Mouse (Mus musculus) skeletal muscle tissue, adult 2 months (tissue): Measurements from ENCODE around the gene Hk1.
A peak's percentile ranks its signal among the peaks of the same experiment; 100 is the strongest.

Source experiments
- DNase-seq: peaks from one replicate; pipeline ENCODE4 v3.0.0-alpha.2; 2012; ENCODE audit warnings: low read depth, low spot score

Gene Hk1

DNA sequence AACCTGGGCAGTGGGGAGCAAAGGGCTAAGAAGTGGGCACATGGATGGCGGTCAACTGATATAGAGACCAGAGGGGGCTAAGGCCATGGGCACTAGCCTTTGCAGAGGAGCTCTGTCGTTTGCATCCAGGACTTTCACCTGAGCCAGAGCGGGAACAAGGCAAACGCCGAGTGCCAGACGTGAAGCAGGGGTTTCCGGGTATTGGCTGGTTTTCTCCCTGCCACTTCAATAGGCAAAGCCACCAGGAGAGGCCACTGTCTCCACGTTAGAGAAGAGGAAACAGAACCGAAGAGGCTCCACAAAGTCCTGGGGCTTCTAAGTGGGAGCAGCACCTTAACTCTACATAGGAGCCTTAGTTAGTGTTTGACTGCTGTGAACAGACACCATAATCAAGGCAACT lies 58.3 kb downstream of the Hk1 start:
- no peak for DNase-seq

DNA sequence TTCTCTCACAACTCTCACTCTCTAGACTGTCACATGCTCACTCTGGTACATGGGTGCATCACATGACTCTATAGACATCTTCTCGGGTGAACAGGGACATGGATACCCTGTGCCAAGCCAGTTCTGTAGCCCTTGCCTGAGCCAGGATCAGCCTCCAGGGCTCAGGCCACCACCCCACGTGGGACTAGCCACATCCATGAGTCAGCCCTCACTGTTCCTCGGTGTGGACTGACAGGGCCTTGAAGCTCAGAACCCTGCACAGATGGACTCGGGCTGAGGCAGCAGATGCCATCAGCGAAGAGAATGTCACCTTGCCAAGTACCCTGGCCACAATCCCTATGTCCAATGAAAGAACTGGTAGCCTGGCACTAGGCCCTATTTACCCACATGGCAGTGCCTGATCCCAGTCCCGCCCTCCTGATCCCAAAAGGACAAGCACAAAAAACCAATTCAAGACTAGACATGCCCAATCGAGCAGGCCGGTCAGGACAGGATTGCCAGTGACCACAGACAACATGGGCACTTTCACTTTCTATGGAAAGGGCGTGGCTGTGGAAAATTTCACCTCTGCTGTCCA lies 59.2 kb downstream of the Hk1 start:
- DNase-seq = no peak

DNA sequence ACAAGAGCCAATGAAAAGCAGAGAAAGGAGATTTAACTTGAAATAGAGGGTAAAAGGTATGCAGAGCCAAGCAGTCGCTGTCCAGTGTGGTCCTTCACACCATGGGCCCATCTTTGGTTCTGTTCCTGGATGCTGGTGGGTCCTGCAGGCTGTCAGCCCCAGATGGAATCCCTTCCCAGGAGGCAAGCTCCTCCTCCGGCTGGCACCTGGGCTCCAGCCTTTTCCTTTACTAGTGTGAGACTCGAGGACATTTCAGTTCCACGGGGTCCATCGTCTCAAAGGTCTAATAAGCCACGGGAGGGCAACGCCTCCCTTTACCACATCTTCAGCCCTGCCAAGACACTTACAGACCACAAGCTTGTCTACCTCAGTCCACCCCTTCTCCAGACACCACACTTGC lies 60.6 kb downstream of the Hk1 start:
- no peak for DNase-seq

DNA sequence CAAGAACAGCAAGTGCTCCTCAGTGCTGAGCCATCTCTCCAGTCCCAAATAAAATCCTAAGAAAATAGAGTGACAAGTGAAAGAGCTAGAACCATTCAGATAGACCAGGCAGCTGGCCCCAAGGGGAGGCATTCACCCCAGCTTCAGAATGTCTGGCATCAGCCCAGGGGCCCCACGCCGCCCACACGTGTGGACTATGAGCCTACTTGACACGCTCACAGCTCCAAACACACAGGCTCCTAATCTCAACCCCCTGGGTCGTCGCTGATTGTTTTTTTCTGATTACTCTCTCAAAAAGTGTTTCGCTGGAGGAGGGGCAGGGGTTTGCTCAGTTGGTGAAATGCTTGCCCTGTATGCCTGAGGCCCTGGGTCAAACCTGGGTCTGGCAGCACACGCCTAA lies 63.2 kb downstream of the Hk1 start:
- no peak for DNase-seq

DNA sequence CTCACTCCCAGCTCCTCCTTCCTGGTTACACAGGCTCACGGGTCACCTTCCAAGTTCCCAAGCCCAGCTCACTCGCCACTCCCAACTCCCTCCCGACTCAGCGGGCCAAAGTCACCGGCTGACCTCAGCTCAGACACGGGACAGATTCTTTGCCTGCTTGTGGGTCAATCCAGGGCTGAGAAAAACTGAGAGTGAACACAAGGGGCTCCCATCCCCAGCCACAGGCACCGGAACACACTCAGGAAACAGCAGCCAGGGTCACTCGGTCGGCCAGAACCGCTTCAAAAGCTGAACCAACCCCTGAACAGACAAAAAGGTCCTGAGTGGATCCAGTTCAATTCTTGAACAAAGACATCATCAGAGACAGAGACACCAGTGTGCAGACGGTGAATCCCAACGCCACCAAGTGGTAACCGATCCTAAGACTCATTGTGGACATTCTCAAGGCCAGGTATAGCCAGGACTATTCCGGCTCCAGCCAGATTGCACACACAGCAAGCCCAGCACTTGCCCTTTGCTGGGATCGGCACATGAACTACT lies 65.8 kb downstream of the Hk1 start:
- DNase-seq = no peak

DNA sequence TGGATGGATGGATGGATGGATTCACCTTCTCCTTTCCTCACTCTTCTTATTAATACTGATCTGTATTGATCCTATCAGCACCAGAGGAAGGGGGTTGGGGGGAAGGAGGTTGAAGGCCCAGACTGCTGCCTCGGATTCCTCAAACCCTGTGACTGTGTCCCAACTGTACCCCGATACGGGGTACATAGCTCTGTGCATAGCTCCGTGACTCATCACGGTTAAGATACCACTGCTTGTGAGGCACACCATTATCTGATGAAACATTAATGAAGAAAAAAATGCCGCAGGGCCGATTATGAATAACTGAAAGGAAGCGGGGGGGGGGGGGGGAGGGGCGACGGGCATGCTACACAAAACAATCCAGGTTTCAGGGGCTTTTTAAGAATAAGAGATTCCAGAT lies 66.6 kb downstream of the Hk1 start:
- no peak for DNase-seq

DNA sequence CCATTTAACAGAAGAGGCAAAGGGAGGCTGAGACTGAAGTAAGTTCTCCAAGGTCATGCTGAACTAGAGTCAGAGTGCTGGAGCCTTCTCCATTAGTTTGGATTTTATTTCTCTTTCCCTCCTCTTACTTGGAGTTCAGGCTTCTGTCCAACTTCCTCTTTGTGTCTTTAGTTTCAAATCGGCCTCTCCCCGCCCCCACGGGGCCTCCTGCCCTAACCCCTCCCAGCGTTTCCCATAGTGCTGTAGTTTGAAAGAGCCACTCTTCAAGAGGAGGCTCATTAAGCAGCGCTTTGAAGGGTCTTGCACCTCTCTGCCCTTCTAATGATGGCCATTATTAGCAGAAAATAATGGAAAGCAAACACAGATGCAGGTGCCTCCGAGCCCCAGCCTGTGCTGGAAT lies 68.2 kb downstream of the Hk1 start:
- DNase-seq = peak; percentile 17

DNA sequence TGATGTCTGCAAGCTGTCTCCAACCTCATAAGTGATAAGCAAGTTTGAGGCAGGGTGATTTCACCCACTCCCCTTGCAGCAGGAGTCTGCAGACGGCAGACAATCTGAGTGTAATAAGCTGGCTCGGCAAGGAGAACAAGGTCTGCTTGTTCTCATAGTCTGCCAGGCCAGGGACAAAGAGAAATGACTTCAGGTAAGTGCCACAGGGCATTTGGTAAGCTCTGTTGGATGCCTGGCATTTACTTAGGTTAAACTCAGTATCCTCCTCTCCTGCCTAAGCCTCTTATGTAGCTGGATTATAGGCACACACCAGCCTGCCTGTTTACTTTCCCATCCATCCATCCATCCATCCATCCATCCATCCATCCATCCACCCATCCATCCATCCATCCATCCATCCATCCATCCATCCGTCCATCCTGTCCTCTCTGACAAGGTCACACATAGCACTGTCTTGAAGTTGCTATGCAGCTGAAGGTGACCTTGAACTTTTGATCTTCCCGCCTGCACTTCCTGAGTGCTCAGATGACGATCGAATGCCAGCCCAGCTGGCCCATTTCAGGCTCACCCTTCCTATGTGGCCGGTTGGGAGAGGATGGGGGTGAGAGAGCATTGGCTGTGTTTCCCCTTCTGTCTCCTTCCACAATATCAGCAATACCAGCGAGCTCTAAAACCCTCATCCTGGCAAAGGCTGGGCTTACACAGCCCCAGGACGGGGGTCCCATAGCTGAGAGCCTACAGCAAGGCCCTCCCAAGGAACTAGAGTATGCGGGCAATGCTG lies 69.3 kb downstream of the Hk1 start:
- no peak for DNase-seq

DNA sequence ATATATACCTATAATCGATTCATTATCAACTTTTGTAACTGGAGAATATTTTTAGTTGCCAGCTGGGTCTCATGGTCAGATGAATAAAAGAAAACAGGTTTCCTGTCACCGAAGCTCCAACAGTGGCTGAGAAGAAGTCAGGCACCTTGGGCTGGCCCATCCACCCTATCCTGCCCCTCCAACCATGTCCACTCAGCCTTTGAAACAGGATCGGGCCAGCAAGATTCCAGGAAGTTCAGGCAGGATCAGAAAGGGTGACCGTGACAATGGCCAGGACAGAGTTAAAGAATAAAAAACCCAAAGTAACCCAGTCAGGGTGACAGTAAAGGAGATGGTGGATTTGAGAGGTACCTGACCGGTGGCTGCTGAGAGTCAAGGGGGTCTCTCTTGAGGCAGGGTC lies 70.1 kb downstream of the Hk1 start:
- DNase-seq = no peak

DNA sequence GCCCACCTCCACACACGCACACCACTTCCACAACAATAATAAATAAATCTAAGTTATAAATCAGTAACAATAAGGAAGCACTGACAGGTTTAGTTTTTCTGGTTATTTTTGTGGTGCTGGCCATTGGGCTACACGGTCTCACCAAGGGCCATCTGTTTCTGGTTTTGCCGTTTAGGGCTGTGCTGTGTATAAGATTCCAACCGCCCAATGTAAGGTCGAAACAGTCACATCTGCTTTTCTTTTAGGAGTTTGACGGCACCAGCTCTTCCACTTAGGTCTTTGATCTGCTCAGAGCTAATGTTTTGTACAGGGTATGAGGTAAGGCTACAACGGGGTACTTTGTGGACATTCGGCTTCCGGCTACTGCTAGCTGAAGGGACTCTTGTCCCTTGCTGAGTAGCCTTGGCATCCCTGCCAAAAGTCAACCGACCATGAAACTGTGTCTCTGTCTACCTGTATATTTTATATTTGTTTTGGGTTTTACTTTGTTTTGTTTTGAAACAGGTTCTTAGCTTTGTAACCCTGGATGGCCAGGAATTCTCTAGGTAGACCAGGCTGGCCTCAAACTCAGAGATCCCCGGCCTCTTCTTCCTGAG lies 70.7 kb downstream of the Hk1 start:
- no peak for DNase-seq

DNA sequence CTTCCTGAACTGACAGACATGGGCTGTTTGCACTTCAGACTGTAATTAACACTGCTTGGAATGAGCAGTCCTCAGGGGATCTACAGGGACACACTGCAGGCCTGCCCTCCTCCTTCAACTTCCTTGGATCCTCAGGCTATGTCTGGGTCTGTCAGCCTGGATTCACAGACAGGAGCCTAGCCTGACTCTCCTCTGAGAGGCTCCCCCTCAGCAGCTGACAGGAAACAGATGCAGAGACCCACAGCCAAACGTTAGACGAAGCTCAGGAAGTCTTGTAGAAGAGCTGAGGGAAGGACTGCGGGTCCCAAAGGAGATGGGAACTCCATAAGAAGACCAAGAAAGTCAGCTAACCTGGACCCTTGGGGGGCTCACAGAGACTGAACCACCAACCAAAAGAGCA lies 73.2 kb downstream of the Hk1 start:
- no peak for DNase-seq

DNA sequence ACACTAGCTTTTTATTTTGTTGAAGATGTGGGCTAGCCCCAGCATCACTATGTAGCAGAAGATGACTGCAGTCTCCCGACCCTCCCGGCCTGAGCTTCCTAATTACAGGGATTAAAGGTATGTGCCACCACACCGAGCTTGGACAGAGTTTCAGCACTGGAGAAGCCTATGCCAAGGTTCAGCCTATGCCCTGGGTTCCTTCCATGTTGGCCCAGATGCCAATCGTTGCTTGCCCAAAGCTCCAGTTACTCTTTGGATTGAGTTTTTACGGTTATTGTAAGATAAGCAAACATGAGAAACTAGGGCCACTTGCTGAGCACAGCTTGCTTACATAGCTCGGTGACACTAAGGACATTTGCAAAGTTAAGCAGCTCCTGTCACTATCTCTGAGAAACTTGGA lies 74.6 kb downstream of the Hk1 start:
- no peak for DNase-seq

DNA sequence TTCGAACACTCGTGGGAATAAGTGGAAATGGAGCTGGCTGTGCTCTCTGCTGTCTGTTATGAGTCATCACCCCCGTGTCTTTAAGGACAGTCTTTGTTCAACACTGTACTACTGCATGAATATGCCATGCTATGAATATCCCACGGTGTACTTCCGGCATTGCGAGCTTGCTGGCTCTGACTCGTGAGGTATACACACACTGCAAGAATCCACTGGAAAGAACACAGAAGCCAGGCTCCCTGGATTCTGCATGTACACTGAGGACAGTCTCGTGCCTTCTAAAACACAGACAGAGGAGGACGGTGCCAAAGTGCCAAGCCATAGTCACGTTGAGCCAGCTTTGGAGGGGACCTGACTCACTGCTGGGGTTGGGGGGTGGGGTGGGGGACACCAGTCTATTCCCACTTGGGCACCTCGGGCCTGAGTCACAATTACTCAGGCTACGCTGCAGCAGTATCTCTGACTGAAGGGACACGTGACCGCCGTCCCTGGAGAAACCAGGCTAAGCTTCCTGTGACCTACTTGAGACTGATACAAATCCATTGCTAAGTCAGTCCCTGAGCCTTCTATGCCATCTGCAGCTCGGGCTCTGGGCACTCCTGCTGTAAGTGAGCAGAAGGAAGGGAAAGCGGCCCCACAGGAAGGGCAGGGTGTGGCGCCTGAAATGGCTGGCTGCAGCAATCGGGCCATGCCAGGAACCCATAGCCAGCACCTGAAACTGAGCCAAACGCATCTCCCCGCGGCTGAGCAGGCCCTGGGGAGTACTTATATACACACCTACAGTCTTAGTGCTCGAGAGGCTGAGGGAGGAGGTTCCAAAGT lies 79.5 kb downstream of the Hk1 start:
- peak; percentile 62 for DNase-seq

DNA sequence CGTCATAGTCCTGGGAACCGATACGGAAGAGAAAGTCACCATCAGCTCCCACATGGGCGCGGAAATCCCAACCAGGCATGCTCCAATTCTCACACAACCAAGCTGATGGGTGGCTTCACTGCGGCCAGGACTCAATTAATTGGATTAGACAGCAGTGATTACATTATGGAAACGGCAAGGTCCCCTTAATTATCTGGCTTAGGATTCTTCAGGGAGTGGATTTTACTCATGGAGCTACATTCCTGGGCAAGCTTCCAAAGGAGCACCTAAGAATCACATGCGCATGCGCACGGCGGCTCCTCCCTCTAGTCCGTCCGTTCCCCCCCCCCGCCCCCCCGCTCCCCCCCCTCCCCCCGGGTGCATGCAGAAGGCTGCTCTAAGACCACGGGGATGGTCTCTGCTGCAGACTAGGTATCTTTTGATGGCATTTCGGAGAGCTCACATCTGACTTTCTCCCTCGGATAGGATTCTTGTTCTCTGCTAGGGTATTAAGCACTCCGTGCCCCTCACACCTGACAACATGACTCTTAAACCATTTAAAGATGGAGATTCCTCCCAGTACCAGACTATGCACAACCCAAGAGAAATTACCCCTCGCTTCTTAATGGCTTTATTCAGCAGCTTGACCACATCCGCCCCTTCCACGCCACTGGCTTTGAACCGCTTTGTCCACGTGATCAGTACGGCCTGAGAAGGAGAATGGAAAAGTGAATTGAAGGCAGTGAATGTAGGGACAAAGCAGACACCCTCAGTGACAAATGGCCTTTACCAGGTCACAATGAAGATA lies 83.4 kb downstream of the Hk1 start:
- DNase-seq = no peak

DNA sequence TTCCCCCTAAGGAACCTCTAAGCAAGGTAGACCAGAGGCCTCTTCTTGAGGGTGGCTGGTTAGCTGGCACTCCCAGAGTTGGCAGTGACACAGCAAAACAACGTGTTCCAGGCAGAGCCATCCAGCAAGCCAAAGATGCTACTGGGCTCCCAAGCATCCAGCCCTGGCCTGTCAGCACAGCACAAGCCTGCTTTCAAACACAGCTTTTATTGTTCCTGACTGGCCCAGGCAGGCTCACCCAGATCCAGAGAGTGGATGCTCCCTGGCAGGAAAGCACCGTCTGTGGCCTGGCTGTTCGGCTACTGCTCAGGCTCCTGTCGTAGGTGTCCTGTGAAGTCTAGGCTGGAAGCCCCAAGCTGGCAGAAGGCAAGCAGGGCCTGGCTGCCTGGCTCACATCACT lies 85.6 kb downstream of the Hk1 start:
- no peak for DNase-seq

DNA sequence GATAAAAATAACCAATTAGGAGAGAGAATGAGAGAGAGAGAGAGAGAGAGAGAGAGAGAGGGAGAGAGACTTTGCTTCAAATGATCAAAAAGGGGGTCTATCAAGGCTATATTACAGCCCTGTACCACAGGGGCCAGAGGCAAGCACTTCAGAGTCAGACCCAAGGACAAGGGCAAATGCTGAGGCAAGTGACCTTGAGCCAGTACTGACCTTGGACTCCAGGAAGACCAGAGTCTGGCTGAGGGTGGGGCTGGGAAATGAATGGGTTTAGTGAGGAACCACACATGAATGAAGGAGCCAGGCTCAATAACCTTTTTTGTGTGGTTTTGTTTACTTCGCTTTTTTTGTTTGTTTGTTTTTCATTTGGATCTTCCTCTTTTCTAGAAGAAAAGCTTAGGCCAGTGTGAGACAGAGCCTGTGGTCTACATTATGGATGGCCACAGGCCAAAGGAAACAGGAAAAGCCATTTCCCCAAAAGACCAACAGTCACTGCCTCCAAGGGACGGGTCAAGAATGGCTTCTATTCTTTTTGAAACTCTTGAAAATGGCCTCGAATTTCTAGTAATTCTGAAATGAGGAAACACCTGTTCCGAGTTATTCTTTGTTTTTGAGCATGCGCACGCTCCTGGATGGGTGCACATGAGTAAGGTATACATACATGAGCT lies 92.1 kb downstream of the Hk1 start:
- peak; percentile 22 for DNase-seq

DNA sequence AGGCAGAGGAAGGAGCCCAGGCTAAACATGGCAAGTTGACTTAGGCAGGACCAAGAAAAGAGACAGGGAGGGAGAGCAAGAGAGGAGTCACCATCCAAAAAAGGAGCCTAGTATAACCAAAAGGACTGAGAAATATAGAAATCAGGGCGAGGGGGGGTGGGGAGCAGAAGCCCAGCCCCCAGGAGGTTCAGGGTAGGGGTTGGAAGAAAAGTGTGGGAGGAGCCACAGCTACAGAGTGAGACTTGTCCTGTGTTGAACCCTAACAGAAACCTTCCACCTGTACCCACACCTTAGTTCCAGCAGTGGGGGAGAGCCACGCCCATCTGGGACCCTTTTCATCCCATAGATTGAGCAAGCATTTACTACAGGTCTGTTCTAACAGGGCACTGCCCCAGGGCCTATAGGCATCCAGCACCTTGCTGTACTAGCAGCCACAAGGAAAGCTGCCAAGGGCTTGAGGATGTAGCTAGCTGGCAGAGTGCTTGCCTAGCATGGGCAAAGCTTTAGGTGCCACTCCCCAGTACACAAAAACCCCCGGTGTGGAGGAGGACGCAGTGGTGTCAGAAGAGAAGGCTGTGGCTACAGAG lies 96.4 kb downstream of the Hk1 start:
- no peak for DNase-seq

DNA sequence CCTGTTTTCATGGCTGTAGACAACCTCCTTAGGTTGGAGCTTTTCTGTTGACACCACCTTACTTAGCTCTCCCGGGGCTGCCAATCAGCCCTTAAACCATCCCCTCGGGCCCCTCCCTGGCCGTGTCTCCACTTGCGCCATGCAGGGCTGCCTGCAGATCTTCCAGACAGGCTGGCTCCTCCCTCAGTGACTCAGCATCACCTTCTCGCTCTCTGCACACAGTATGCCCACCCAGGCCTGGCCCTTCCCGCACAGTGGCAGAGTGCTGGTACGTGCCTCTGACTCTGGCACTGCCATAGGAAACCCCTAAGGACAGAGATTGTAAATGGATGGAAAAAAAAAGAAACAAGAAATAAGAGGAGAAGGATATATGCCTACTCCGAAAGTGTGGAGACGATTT lies 96.9 kb downstream of the Hk1 start:
- no peak for DNase-seq

DNA sequence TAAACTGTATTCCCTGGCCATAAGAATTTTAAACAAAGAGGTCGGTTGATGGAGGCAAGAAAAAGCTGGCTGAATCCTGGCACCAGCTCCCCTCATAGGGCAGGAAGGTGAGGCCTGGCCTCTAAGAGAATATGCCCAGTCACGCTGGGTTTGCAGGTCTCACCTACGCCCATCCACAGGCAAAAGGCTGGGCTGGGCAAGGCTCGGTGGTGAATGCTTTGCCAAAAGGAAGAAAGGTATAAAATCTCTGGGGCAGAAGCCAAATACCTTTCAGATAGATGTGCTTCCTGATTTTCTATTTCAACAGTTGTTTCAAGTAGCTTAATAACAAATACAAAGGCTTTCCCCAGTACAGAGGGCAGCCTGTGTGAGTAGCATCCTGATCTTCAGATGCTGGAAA lies 100.0 kb downstream of the Hk1 start:
- no peak for DNase-seq

DNA sequence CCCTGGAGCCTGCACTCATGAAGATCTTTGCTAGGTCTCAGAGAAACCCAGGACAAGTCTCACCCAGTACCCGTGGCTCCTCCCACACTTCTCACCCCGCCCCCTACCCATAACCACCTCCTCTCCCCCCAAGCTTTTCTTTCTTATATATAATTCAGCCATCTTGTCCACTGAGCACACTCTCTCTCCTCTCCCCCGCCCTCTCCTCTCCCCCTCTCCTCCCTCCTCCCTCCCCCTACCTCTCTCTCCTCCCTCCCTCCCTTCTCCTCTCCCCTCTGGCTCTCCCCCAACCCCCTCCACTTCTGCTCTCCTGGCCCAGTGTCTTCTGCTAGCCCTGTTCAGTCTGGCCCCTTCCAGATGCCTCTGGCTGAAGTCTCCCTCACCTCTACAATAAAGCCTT lies 100.6 kb downstream of the Hk1 start:
- DNase-seq = no peak
